Mouse (Mus musculus) hindbrain, embryonic 12.5 days (tissue): ENCODE data around the gene Nufip1. TPM values are rescaled to one million over a fixed set of nuclear protein-coding genes. Genes with fewer than 3 reads are reported as not detected.

Experiments used
- polyA plus RNA-seq: library from polyadenylated mRNA; unstranded; fragments of >200 nt; fragmentation: Nextera tagmentation; extraction: Ambion mirVana; gene quantifications from 2 replicates; pipeline ENCODE4 v1.2.1, GENCODE M21; 2016

The Nufip1 gene
- polyA plus RNA-seq, 1 experiment from 2014 or later: 15.3 TPM

Other genes starting within 250 kb of the Nufip1 start
- 1.2 and 1.7 TPM in 2 replicates for gene Kctd4, start 155.9 kb upstream of the Nufip1 start, polyA plus RNA-seq
- gene Gtf2f2, start 100.0 kb upstream of the Nufip1 start, polyA plus RNA-seq: 40.3 and 41.1 TPM in 2 replicates
- 18.5 and 18.8 TPM in 2 replicates for gene Gpalpp1, start 131 bp upstream of the Nufip1 start, polyA plus RNA-seq